Mouse (Mus musculus): ENCODE measurements around the gene Sun2.

DNA sequence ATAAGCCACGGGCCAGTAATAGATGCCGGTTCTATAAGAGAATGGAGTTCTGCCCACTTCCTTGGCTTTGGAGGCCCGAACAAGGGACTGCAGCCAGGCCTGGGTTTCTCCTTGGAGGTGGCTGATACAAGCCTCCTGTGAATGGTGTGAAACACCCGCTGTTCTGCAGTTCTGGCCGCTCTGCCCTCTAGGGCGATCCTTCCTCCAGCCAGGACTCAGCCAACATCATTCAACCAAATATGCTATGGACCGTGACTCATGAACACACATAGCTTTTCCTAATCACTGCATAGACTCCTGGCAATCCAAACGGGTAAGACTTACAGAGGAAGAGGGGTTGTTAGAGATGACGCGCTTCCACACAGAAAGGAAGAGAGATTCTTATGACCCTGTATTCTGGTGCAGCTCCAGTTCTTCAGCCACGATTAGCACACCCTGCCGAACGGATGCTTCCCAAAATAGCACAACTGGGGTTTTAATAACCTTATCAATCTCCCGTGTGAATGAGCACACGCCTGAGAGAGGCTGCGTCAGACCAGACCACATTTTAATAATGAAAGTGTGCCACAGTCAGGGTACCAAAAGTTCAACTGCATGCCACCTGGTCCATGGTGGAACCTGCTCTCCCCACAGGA lies 25.1 kb upstream of the Sun2 start:
- no peak for TF ChIP-seq POLR2A (IDR thresholded peaks at IDR 0.05; ENCODE audit: borderline replicate concordance, extremely low read depth, insufficient read depth, insufficient read length, poor library complexity, severe bottlenecking)
- TF ChIP-seq CTCF (IDR thresholded peaks at IDR 0.05; ENCODE audit: borderline replicate concordance, extremely low read depth, insufficient read depth, insufficient read length): no peak
